In genomic region chr5:146904404-146904803, GRCm38 (mm10) we compare ENCODE assay signal across 9 mouse cellular contexts. TPM values are rescaled to one million over a fixed set of nuclear protein-coding genes. Genes with fewer than 3 reads are reported as not detected.
A peak's percentile ranks its signal among the peaks of the same experiment; 100 is the strongest.
DNase-seq lines count a peak whose midpoint lies in the region; ATAC-seq and TF ChIP-seq lines count a peak whose summit lies in the region.
"Had no signal": no experiment of that assay in that cellular context is flagged by ENCODE, and none has a peak within 500 bp of the region (broad histone marks: within the 10 kb centered on the region; RNA-seq: fewer than 3 reads in every experiment).

No protein-coding gene starts in this region.

- DNase-seq in CD8-positive naive resting alpha-beta T cell, adult 2 months (ENCODE audit: low read depth in 2 of 2, low spot score in 2 of 2): peak; percentile 57 to 75
- peak; percentile 49 for DNase-seq in c-Kit-negative CD71-positive TER-119-positive erythroid progenitor cells, embryonic 14.5 days (ENCODE audit: low read depth, low spot score)
- DNase-seq in forebrain, embryonic 11.5 days (ENCODE audit: low spot score): peak; percentile 67
- DNase-seq in heart, postnatal 25 days (ENCODE audit: low spot score): peak; percentile 25
- peak; percentile 88 to 89 for DNase-seq in kidney, postnatal 4 days
- peak; percentile 83 for DNase-seq in stomach, postnatal 0 days (ENCODE audit: low spot score)

- TF ChIP-seq EP300 in stomach, postnatal 0 days (optimal IDR thresholded peaks at IDR 0.05): no peak

- H3K4me3 ChIP-seq in forebrain, embryonic 11.5 days (ENCODE audit: low read depth, low read length): no peak overlapping the region
- no peak overlapping the region for H3K4me3 ChIP-seq in liver, embryonic 16.5 days (ENCODE audit: low read depth, low read length)
- H3K4me3 ChIP-seq in neural tube, embryonic 14.5 days (ENCODE audit: low read depth, low read length): no peak overlapping the region
- no peak overlapping the region for H3K4me3 ChIP-seq in stomach, postnatal 0 days (ENCODE audit: low read depth, low read length)
- H3K4me3 ChIP-seq: erythroblast, embryonic 14.5 days had no signal

- H3K36me3 ChIP-seq in forebrain, embryonic 11.5 days (ENCODE audit: control insufficient read depth, insufficient read depth, low read length): no peaks in the 10 kb centered on the region
- no peaks in the 10 kb centered on the region for H3K36me3 ChIP-seq in liver, embryonic 16.5 days (ENCODE audit: control insufficient read depth, insufficient read depth)
- no peaks in the 10 kb centered on the region for H3K36me3 ChIP-seq in neural tube, embryonic 14.5 days (ENCODE audit: control insufficient read depth, insufficient read depth, low read length)
- H3K36me3 ChIP-seq in stomach, postnatal 0 days (ENCODE audit: control insufficient read depth, insufficient read depth, low read length): no peaks in the 10 kb centered on the region

- H3K4me1 ChIP-seq in forebrain, embryonic 11.5 days (replicated peaks; ENCODE audit: control insufficient read depth, insufficient read depth, low read length): no peaks in the 10 kb centered on the region; the same call in 1 of the 2 replicates
- H3K4me1 ChIP-seq in liver, embryonic 16.5 days (ENCODE audit: control insufficient read depth, low read depth, low read length): no peaks in the 10 kb centered on the region
- H3K4me1 ChIP-seq in neural tube, embryonic 14.5 days (ENCODE audit: control insufficient read depth, insufficient read depth, low read length): no peaks in the 10 kb centered on the region
- no peaks in the 10 kb centered on the region for H3K4me1 ChIP-seq in stomach, postnatal 0 days (replicated peaks; ENCODE audit: control insufficient read depth, insufficient read depth)

- peak; percentile 91 for TF ChIP-seq CTCF in stomach, postnatal 0 days (IDR thresholded peaks at IDR 0.05; ENCODE audit: low read depth)

- H3K4me2 ChIP-seq in forebrain, embryonic 11.5 days (ENCODE audit: low read depth, low read length, severe bottlenecking): no peak overlapping the region
- H3K4me2 ChIP-seq in liver, embryonic 16.5 days (ENCODE audit: low read depth, low read length): no peak overlapping the region
- H3K4me2 ChIP-seq in neural tube, embryonic 14.5 days (ENCODE audit: low read depth, low read length): no peak overlapping the region
- no peak overlapping the region for H3K4me2 ChIP-seq in stomach, postnatal 0 days (replicated peaks; ENCODE audit: low read depth)

- H3K9ac ChIP-seq in forebrain, embryonic 11.5 days (ENCODE audit: low read length): no peak overlapping the region
- no peak overlapping the region for H3K9ac ChIP-seq in liver, embryonic 16.5 days (ENCODE audit: low read depth, low read length)
- no peak overlapping the region for H3K9ac ChIP-seq in neural tube, embryonic 14.5 days (replicated peaks; ENCODE audit: low read depth, low read length)
- H3K9ac ChIP-seq in stomach, postnatal 0 days (ENCODE audit: low read length): no peak overlapping the region

- 37% methylated on average over 8 of the region's 8 CpGs for WGBS in forebrain, embryonic 11.5 days
- 15% methylated on average over 8 of the region's 8 CpGs for whole genome bisulfite sequencing in liver, embryonic 16.5 days (ENCODE audit: insufficient replicate concordance)
- WGBS in neural tube, embryonic 14.5 days: 40% methylated on average over 8 of the region's 8 CpGs
- WGBS in stomach, postnatal 0 days: 23% methylated on average over 8 of the region's 8 CpGs

- intact Hi-C loops in heart, postnatal 25 days (cut with DNase I): loop anchor here (1.0 kb wide), 2 partner anchors 198 to 229 kb away; no protein-coding TSS in a partner anchor

- ATAC-seq in forebrain, embryonic 11.5 days (replicated peaks; ENCODE audit: low FRiP score): peak; percentile 60
- peak; percentile 66 for ATAC-seq in liver, embryonic 16.5 days (ENCODE audit: low read depth)
- peak; percentile 77; the same call in 1 of the 2 replicates for ATAC-seq in neural tube, embryonic 14.5 days (ENCODE audit: low read depth)
- peak; percentile 60 for ATAC-seq in stomach, postnatal 0 days (ENCODE audit: low FRiP score, low TSS enrichment)

- H3K27ac ChIP-seq in forebrain, embryonic 11.5 days (ENCODE audit: low read depth, low read length): no peak overlapping the region
- H3K27ac ChIP-seq in liver, embryonic 16.5 days (ENCODE audit: low read length): no peak overlapping the region
- H3K27ac ChIP-seq in neural tube, embryonic 14.5 days (ENCODE audit: low read depth, low read length): no peak overlapping the region
- H3K27ac ChIP-seq in stomach, postnatal 0 days (replicated peaks): no peak overlapping the region

- no peaks in the 10 kb centered on the region for H3K9me3 ChIP-seq in forebrain, embryonic 11.5 days (ENCODE audit: control insufficient read depth, low read length)
- H3K9me3 ChIP-seq in liver, embryonic 16.5 days (replicated peaks; ENCODE audit: control insufficient read depth, low read length): no peaks in the 10 kb centered on the region
- no peaks in the 10 kb centered on the region for H3K9me3 ChIP-seq in neural tube, embryonic 14.5 days (ENCODE audit: control insufficient read depth, low read length)
- H3K9me3 ChIP-seq in stomach, postnatal 0 days (ENCODE audit: control insufficient read depth, low read length): no peaks in the 10 kb centered on the region

- H3K27me3 ChIP-seq in forebrain, embryonic 11.5 days (ENCODE audit: control insufficient read depth, insufficient read depth, low read length): no peaks in the 10 kb centered on the region
- H3K27me3 ChIP-seq in liver, embryonic 16.5 days (ENCODE audit: control insufficient read depth, insufficient read depth, low read depth, low read length): no peaks in the 10 kb centered on the region
- no peaks in the 10 kb centered on the region for H3K27me3 ChIP-seq in neural tube, embryonic 14.5 days (ENCODE audit: control insufficient read depth, insufficient read depth, low read length)
- H3K27me3 ChIP-seq in stomach, postnatal 0 days (ENCODE audit: control insufficient read depth, insufficient read depth, low read length): no peaks in the 10 kb centered on the region

RNA-seq across cellular contexts. Expression of gene Gtf3a, which starts 44.1 kb away (rescaled TPM):
- 117 and 125 TPM in 2 replicates for polyA plus RNA-seq in forebrain, embryonic 11.5 days (2014; fragmentation: Nextera tagmentation; extraction: Ambion mirVana)
- total RNA-seq in heart, postnatal 25 days (2021): 10 to 100 TPM; 18.8 to 22.1 TPM
- 42.7 and 46.7 TPM in 2 replicates for polyA plus RNA-seq in liver, embryonic 16.5 days (2015; fragmentation: Nextera tagmentation; extraction: Ambion mirVana)
- polyA plus RNA-seq in neural tube, embryonic 14.5 days (2014; fragmentation: Nextera tagmentation; extraction: Ambion mirVana): 104 and 105 TPM in 2 replicates
- 67.9 and 70.4 TPM in 2 replicates for polyA plus RNA-seq in stomach, postnatal 0 days (2015; fragmentation: Nextera tagmentation; extraction: Ambion mirVana)

RNA-seq across cellular contexts. Expression of gene Mtif3, which starts 59.2 kb away (rescaled TPM):
- polyA plus RNA-seq in forebrain, embryonic 11.5 days (2014; fragmentation: Nextera tagmentation; extraction: Ambion mirVana): 21.6 and 25.0 TPM in 2 replicates
- 10 to 100 TPM; 20.4 to 23.4 TPM for total RNA-seq in heart, postnatal 25 days (2021)
- polyA plus RNA-seq in liver, embryonic 16.5 days (2015; fragmentation: Nextera tagmentation; extraction: Ambion mirVana): 10.4 and 11.8 TPM in 2 replicates
- 25.2 and 34.7 TPM in 2 replicates for polyA plus RNA-seq in neural tube, embryonic 14.5 days (2014; fragmentation: Nextera tagmentation; extraction: Ambion mirVana)
- 21.0 and 25.0 TPM in 2 replicates for polyA plus RNA-seq in stomach, postnatal 0 days (2015; fragmentation: Nextera tagmentation; extraction: Ambion mirVana)

RNA-seq across cellular contexts. Expression of gene Rasl11a, which starts 59.5 kb away (rescaled TPM):
- polyA plus RNA-seq in forebrain, embryonic 11.5 days (2014; fragmentation: Nextera tagmentation; extraction: Ambion mirVana): 24.8 and 28.6 TPM in 2 replicates
- 1 to 10 TPM; 2.2 to 3.9 TPM for total RNA-seq in heart, postnatal 25 days (2021)
- polyA plus RNA-seq in liver, embryonic 16.5 days (2015; fragmentation: Nextera tagmentation; extraction: Ambion mirVana): 2.6 and 2.7 TPM in 2 replicates
- 8.9 and 9.1 TPM in 2 replicates for polyA plus RNA-seq in neural tube, embryonic 14.5 days (2014; fragmentation: Nextera tagmentation; extraction: Ambion mirVana)
- 13.7 and 13.8 TPM in 2 replicates for polyA plus RNA-seq in stomach, postnatal 0 days (2015; fragmentation: Nextera tagmentation; extraction: Ambion mirVana)

Comparison
In these comparisons a context has a peak if more than half of its experiments do, and no peak if none do; other contexts are left out.
1. DNase-seq: peak in every context shown above with its lines; median percentile 88 in kidney, postnatal 4 days; 83 in stomach, postnatal 0 days; 67 in forebrain, embryonic 11.5 days; 66 in CD8-positive naive resting alpha-beta T cell, adult 2 months; 49 in c-Kit-negative CD71-positive TER-119-positive erythroid progenitor cells, embryonic 14.5 days; 25 in heart, postnatal 25 days.